Mouse (Mus musculus) layer of hippocampus, postnatal 14 days (tissue): ENCODE results near the gene Arfip1. TPM values are rescaled to one million over a fixed set of nuclear protein-coding genes. Genes with fewer than 3 reads are reported as not detected.
A peak's percentile ranks its signal among the peaks of the same experiment; 100 is the strongest.

Source experiments
- DNase-seq, 2 experiments: peaks; one replicate each; pipeline ENCODE4 v3.0.0; 2021 to 2022; ENCODE audit warnings: low spot score in 2 of 2, mixed read lengths in 1 of 2
- long read RNA-seq, 2 experiments: library from polyadenylated mRNA; stranded (forward); transcript quantifications; one replicate each; pipeline ENCODE4 v2.0.0; 2021
- total RNA-seq, 2 experiments: library from RNA; stranded (reverse); gene quantifications; 2 replicates each; pipeline ENCODE4 v1.2.3; 2021

Gene Arfip1
- total RNA-seq: 10 to 100 TPM; 19.3 to 21.8 TPM
- long read RNA-seq, experiment 1, transcript Arfip1-201 (8 exons, 2,799 nt): major isoform, 16 of 21 reads
- long read RNA-seq, experiment 1, partial matches to known transcripts: 0 of 21 reads
- long read RNA-seq, experiment 1, other reads (novel, unspliced or antisense): 3 of 21 reads
- long read RNA-seq, experiment 2, transcript Arfip1-201 (8 exons, 2,799 nt): major isoform, 14 of 21 reads
- long read RNA-seq, experiment 2, partial matches to known transcripts: 0 of 21 reads
- long read RNA-seq, experiment 2, other reads (novel, unspliced or antisense): 5 of 21 reads

- DNase-seq: peak; percentile 92 to 95
These were observed at the start of gene Arfip1 for GRCm38 (mm10) chr3:84582023-84582912. Gene Arfip1 (minus strand): TSS chr3:84582625.

GRCm38 (mm10) chr3:84631586-84631985 is 49.2 kb upstream of the Arfip1 start:
- no peak for DNase-seq

GRCm38 (mm10) chr3:84622026-84622425 is 39.6 kb upstream of the Arfip1 start:
- DNase-seq: no peak

GRCm38 (mm10) chr3:84619725-84620124 is 37.3 kb upstream of the Arfip1 start:
- no peak for DNase-seq

GRCm38 (mm10) chr3:84619056-84619455 is 36.6 kb upstream of the Arfip1 start:
- no peak for DNase-seq

- DNase-seq: no peak
These were observed 36.2 kb upstream of the Arfip1 start for GRCm38 (mm10) chr3:84618627-84619026.

- no peak for DNase-seq
These were observed 33.4 kb upstream of the Arfip1 start for GRCm38 (mm10) chr3:84615856-84616225.

GRCm38 (mm10) chr3:84615050-84615855 is 32.8 kb upstream of the Arfip1 start:
- DNase-seq: peak; percentile 5 to 69

- DNase-seq: no peak
These were observed 27.8 kb upstream of the Arfip1 start for GRCm38 (mm10) chr3:84610183-84610710.

GRCm38 (mm10) chr3:84603212-84603611 is 20.8 kb upstream of the Arfip1 start:
- DNase-seq: no peak

GRCm38 (mm10) chr3:84602759-84603158 is 20.3 kb upstream of the Arfip1 start:
- DNase-seq: no peak

- DNase-seq: no peak
These were observed 19.6 kb upstream of the Arfip1 start for GRCm38 (mm10) chr3:84601870-84602495.

GRCm38 (mm10) chr3:84598756-84599155 is 16.3 kb upstream of the Arfip1 start:
- no peak for DNase-seq

- no peak for DNase-seq
These were observed 15.7 kb upstream of the Arfip1 start for GRCm38 (mm10) chr3:84597996-84598734.

GRCm38 (mm10) chr3:84595677-84596234 is 13.3 kb upstream of the Arfip1 start:
- peak in 1 of 2 experiments; percentile 7 for DNase-seq

GRCm38 (mm10) chr3:84594894-84595676 is 12.7 kb upstream of the Arfip1 start:
- peak; percentile 7 to 61 for DNase-seq

GRCm38 (mm10) chr3:84593274-84593673 is 10.8 kb upstream of the Arfip1 start, which contains the start of gene Tigd4:
Gene Tigd4 (plus strand): TSS chr3:84593574.
- no peak for DNase-seq

- DNase-seq: no peak
These were observed 4.3 kb upstream of the Arfip1 start for GRCm38 (mm10) chr3:84586736-84587135.

GRCm38 (mm10) chr3:84582913-84583276 is 470 bp upstream of the Arfip1 start:
- DNase-seq: no peak
